Mouse (Mus musculus): ENCODE results near the gene Thbs3. TPM values are rescaled to one million over a fixed set of nuclear protein-coding genes. Genes with fewer than 3 reads are reported as not detected.

Gene Thbs3
- polyA plus RNA-seq, 1 experiment, result 24.2 TPM

DNA sequence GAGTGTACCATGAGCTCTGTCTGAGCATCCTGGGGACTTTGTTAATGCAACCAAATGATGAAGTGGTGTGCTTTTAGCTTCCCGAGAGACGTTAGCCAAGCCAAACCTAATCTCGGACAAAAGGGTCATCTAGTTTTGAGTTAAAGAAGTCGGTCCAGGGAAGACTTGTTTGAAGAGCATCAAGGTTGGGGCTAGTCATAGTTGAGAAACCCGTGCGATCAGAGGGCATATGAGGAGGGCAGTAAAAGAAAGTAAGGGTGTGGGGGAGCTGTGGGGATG is 36.9 kb upstream of the Thbs3 start:
- 6% methylated on average over 6 of the region's 6 CpGs for WGBS

DNA sequence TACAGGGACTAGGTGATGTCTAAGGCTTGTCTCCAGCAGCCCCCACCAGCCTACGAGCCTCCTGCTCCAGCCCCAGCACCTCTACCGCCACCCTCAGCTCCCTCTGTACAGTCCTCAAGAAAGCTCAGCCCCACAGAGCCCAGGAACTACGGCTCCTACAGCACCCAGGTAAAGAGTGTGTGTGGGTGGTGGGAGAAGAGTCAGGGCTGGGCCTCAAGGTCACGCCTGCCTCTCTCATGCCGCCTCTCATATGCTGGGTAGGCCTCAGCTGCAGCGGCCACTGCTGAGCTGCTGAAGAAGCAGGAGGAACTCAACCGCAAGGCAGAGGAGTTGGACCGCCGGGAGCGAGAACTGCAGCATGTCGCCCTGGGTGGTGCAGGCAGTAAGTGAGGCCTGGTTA is 35.9 kb upstream of the Thbs3 start:
- Histone ChIP-seq H3K4me3 (replicated peaks; ENCODE audit: insufficient read depth, low read depth, low read length) (no peak overlapping the region), H3K4me1 (ENCODE audit: control insufficient read depth, insufficient read depth, low read length) (peaks cover 14% of the 10 kb centered on the region), H3K27ac (ENCODE audit: insufficient read depth, low read length) (no peak overlapping the region), H3K27me3 (ENCODE audit: control insufficient read depth, insufficient read depth, low read length) (no peaks in the 10 kb centered on the region)
- 86% methylated on average over 11 of the region's 11 CpGs for WGBS
- TF ChIP-seq CTCF (IDR thresholded peaks at IDR 0.05; ENCODE audit: borderline replicate concordance, insufficient read depth, low read depth, low read length) (no peak), POLR2A (IDR thresholded peaks at IDR 0.05; ENCODE audit: borderline replicate concordance, insufficient read depth, low read length) (no peak)
- no peak for DNase-seq

More for the DNA sequence above, 36.9 kb upstream of the Thbs3 start:
- Histone ChIP-seq H3K4me1 (ENCODE audit: control insufficient read depth, insufficient read depth, low read length) (peaks cover 11% of the 10 kb centered on the region; the same call in 1 of the 2 replicates), H3K27me3 (ENCODE audit: control insufficient read depth, insufficient read depth, low read length) (no peaks in the 10 kb centered on the region), H3K4me3 (replicated peaks; ENCODE audit: insufficient read depth, low read depth, low read length) (peak overlapping the region; percentile 90), H3K27ac (ENCODE audit: insufficient read depth, low read length) (peak overlapping the region; percentile 47)
- TF ChIP-seq CTCF (IDR thresholded peaks at IDR 0.05; ENCODE audit: borderline replicate concordance, insufficient read depth, low read depth, low read length) (no peak), POLR2A (IDR thresholded peaks at IDR 0.05; ENCODE audit: borderline replicate concordance, insufficient read depth, low read length) (no peak)
- DNase-seq, result no peak

DNA sequence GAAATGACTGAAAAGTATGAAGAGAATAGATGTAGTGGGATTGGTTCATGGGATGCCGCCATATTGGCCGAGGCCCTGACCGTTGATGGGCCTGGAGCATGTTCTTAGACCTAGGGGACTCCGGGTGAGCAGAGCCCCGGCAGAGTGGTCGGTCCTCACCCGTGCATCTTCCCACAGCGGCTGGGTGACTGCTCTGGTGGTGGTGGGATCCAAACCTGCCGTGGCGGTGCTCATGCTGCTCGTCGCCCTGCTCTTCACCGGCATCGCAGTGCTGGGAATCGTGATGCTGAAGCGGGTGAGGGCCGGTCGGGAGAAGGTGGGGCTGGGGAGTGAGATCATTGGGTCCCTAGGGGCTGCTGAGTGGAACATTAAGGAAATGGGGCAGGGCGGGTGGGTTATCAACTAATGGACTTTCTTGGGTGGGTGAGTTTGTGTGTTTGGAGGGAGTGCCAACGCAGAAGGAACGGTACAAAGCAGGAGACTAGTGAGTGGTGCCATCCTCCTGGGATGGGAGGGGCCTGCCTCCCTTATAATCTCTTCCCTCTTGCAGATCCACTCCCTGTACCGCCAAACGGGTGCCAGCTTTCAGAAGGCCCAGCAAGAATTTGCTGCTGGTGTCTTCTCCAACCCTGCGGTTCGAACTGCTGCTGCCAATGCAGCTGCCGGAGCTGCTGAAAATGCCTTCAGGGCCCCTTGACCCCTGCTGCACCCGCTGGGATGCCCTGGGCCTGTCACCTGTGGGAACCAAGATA is 33.1 kb upstream of the Thbs3 start:
- TF ChIP-seq CTCF (IDR thresholded peaks at IDR 0.05; ENCODE audit: borderline replicate concordance, insufficient read depth, low read depth, low read length) (no peak), POLR2A (IDR thresholded peaks at IDR 0.05; ENCODE audit: borderline replicate concordance, insufficient read depth, low read length) (no peak)
- Histone ChIP-seq H3K4me3 (replicated peaks; ENCODE audit: insufficient read depth, low read depth, low read length) (no peak overlapping the region), H3K27ac (ENCODE audit: insufficient read depth, low read length) (no peak overlapping the region), H3K4me1 (ENCODE audit: control insufficient read depth, insufficient read depth, low read length) (peaks cover 19% of the 10 kb centered on the region), H3K27me3 (ENCODE audit: control insufficient read depth, insufficient read depth, low read length) (no peaks in the 10 kb centered on the region)
- DNase-seq, result no peak
- 91% methylated on average over 27 of the region's 27 CpGs for WGBS

DNA sequence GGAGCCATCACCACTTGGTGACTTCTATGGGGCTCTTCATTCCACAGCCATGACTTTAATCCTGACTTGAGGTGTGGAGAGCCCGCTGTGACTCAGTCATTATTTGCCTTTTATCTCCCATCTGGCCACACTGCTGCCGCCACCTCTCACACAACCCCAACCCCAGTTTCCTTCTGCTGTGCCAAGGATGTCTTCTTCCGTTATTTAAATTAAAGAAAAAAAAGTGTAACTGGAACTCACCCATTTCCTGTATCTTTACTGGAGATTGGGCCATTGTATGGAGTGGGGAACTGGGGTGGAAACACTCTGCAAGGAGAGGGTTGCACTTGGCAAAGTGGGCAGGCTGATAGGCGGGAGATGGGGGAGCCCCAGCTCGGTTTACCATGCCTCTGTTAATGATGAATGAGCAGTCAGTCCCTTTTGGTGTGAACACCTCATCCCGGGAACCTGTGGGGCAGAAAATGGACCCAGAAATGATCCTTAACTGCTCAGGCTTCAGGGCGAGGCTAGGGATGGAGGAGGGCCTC is 32.4 kb upstream of the Thbs3 start:
- DNase-seq, result no peak
- no peaks in the 10 kb centered on the region for H3K27me3 ChIP-seq (ENCODE audit: control insufficient read depth, insufficient read depth, low read length)
- H3K4me1 ChIP-seq (ENCODE audit: control insufficient read depth, insufficient read depth, low read length), result peaks cover 19% of the 10 kb centered on the region
- WGBS, result 45% methylated on average over 7 of the region's 7 CpGs
- no peak for TF ChIP-seq POLR2A (IDR thresholded peaks at IDR 0.05; ENCODE audit: borderline replicate concordance, insufficient read depth, low read length)
- no peak for TF ChIP-seq CTCF (IDR thresholded peaks at IDR 0.05; ENCODE audit: borderline replicate concordance, insufficient read depth, low read depth, low read length)
- no peak overlapping the region for H3K27ac ChIP-seq (ENCODE audit: insufficient read depth, low read length)
- H3K4me3 ChIP-seq (replicated peaks; ENCODE audit: insufficient read depth, low read depth, low read length), result peak overlapping the region; percentile 69

DNA sequence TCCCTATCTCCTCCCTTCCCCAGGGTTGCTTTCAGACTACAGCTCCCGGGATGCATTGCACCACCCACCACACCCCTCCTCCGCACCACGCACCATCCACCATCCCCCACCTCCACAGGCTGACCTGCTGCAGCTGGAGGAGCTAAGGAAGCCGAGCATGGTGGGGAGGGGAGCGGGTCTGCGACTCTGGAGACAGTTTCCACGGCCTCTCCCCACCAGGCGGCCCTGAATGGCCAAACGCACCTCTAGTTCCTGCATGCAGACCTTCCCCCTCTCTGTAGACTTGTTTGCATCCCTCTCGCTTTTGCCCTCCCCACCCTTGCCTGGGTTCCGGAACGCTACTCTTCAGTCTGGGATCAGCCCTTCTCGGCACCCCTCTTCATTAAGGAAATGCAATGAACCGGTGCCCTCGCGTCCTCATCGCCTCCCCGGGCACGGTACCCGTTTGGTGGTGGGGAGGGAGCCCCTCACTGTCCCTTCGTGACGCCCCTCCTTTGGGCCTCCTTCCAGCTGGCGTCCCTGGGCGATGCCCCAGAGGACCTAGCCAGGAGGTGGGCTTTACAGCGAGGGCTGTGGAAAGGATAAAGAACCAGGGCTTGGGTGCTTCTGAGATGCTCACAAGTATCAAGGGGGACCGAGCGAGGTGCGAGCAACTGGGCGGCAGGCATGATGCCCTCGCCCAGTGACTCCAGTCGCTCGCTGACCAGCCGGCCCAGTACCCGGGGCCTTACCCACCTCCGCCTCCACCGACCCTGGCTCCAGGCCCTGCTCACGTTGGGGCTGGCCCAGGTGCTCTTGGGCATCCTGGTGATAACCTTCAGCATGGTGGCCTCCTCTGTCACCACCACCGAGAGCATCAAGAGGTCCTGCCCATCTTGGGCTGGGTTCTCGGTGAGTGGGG is 31.7 kb upstream of the Thbs3 start, which contains the start of gene Fam189b:
TSS of gene Fam189b (plus strand) at position 86 of the 901 bp plus-strand sequence.
- Histone ChIP-seq H3K27ac (ENCODE audit: insufficient read depth, low read length) (peak within 1 kb of the TSS; percentile 66), H3K4me3 (replicated peaks; ENCODE audit: insufficient read depth, low read depth, low read length) (peak within 1 kb of the TSS; percentile 69), H3K27me3 (ENCODE audit: control insufficient read depth, insufficient read depth, low read length) (no peaks in the 10 kb centered on the region), H3K4me1 (ENCODE audit: control insufficient read depth, insufficient read depth, low read length) (peaks cover 16% of the 10 kb centered on the region)
- no peak for TF ChIP-seq CTCF (IDR thresholded peaks at IDR 0.05; ENCODE audit: borderline replicate concordance, insufficient read depth, low read depth, low read length)
- TF ChIP-seq POLR2A (IDR thresholded peaks at IDR 0.05; ENCODE audit: borderline replicate concordance, insufficient read depth, low read length), result peak; percentile 86
- peak; percentile 90 to 91 for DNase-seq
- under 1% methylated on average over 39 of the region's 39 CpGs for WGBS

DNA sequence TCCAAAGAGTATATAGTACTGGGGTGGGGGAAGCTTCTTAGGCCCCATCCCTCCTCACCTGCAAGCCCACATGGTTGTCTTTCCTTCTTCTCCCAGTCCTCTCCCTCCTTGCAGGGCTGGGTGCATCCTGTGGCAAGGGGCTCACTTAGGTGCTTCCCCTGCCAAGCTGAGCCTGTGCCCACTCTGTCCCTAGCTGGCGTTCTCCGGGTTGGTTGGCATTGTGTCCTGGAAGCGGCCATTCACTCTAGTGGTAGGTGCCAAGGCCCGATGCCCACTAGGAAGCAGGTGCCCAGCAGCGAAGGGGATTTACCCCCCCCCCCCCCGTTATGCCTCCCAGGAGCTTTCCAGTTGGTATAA is 31.0 kb upstream of the Thbs3 start:
- peak; percentile 43 to 48 for DNase-seq
- Histone ChIP-seq H3K27me3 (ENCODE audit: control insufficient read depth, insufficient read depth, low read length) (no peaks in the 10 kb centered on the region), H3K4me3 (replicated peaks; ENCODE audit: insufficient read depth, low read depth, low read length) (peak overlapping the region; percentile 69), H3K27ac (ENCODE audit: insufficient read depth, low read length) (peak overlapping the region; percentile 66), H3K4me1 (ENCODE audit: control insufficient read depth, insufficient read depth, low read length) (peaks cover 13% of the 10 kb centered on the region)
- 5% methylated on average over 6 of the region's 6 CpGs for WGBS
- no peak for TF ChIP-seq POLR2A (IDR thresholded peaks at IDR 0.05; ENCODE audit: borderline replicate concordance, insufficient read depth, low read length)
- TF ChIP-seq CTCF (IDR thresholded peaks at IDR 0.05; ENCODE audit: borderline replicate concordance, insufficient read depth, low read depth, low read length), result no peak

DNA sequence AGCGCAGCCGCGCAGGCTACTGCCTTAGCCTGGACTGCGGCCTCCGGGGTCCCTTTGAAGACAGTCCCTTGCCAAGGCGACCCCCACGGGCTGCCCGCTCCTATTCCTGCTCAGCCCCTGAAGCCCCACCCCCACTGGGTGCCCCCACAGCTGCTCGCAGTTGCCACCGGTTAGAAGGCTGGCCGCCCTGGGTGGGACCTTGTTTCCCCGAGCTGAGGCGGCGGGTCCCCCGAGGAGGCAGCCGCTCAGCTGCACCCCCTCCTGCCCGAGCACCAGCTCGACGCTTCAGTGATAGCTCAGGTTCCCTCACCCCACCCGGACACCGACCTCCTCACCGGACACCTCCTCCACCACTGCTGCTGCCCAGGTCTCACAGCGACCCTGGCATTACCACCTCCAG is 27.8 kb upstream of the Thbs3 start:
- 41% methylated on average over 23 of the region's 23 CpGs for WGBS
- no peak for TF ChIP-seq POLR2A (IDR thresholded peaks at IDR 0.05; ENCODE audit: borderline replicate concordance, insufficient read depth, low read length)
- TF ChIP-seq CTCF (IDR thresholded peaks at IDR 0.05; ENCODE audit: borderline replicate concordance, insufficient read depth, low read depth, low read length), result no peak
- DNase-seq, result no peak

More for the DNA sequence above, 27.8 kb upstream of the Thbs3 start:
- Histone ChIP-seq H3K4me1 (ENCODE audit: control insufficient read depth, insufficient read depth, low read length) (peaks cover 8% of the 10 kb centered on the region), H3K4me3 (replicated peaks; ENCODE audit: insufficient read depth, low read depth, low read length) (no peak overlapping the region), H3K27me3 (ENCODE audit: control insufficient read depth, insufficient read depth, low read length) (no peaks in the 10 kb centered on the region), H3K27ac (ENCODE audit: insufficient read depth, low read length) (no peak overlapping the region)
